Mouse (Mus musculus) heart, embryonic 16.5 days (tissue): ENCODE data around the gene Trf. TPM values are rescaled to one million over a fixed set of nuclear protein-coding genes. Genes with fewer than 3 reads are reported as not detected.

Experiments used
- ATAC-seq: fragments of 200-750 bp; cut with Nextera tagmentation; replicated peaks from 2 replicates; pipeline ENCODE4 v1.8.0; 2017; ENCODE audit warnings: moderate number of reproducible peaks; ENCODE audit not compliant: insufficient read depth, low FRiP score; ENCODE audit errors: extremely low read depth
- H3K27ac ChIP-seq: fragments of 300-500 bp; sonication (generic); 2 replicates; pipeline ENCODE4 v1.5.1; 2014; ENCODE audit warnings: mild to moderate bottlenecking, low read length, control low read depth, moderate library complexity
- H3K27me3 ChIP-seq: fragments of 300-500 bp; sonication (generic); 2 replicates; pipeline ENCODE4 v1.6.1; 2014; ENCODE audit warnings: low read length, mixed read lengths; ENCODE audit not compliant: control insufficient read depth, insufficient read depth
- H3K36me3 ChIP-seq: fragments of 300-500 bp; sonication (generic); 2 replicates; pipeline ENCODE4 v1.6.1; 2014; ENCODE audit not compliant: control insufficient read depth, insufficient read depth
- H3K4me1 ChIP-seq: fragments of 300-500 bp; sonication (generic); 2 replicates; pipeline ENCODE4 v1.6.1; 2014; ENCODE audit warnings: low read length, mixed read lengths; ENCODE audit not compliant: control insufficient read depth, insufficient read depth
- H3K4me2 ChIP-seq: fragments of 300-500 bp; sonication (generic); 2 replicates; pipeline ENCODE4 v1.6.1; 2014; ENCODE audit warnings: low read depth, mild to moderate bottlenecking, control low read depth, low read length
- H3K4me3 ChIP-seq: fragments of 300-500 bp; sonication (generic); 2 replicates; pipeline ENCODE4 v1.5.1; 2014; ENCODE audit warnings: mild to moderate bottlenecking, control low read depth, low read length
- H3K9ac ChIP-seq: fragments of 300-500 bp; sonication (generic); 2 replicates; pipeline ENCODE4 v1.6.1; 2014; ENCODE audit warnings: low read length, control low read depth
- H3K9me3 ChIP-seq: fragments of 300-500 bp; sonication (generic); replicated peaks from 2 replicates; pipeline ENCODE4 v1.6.1; 2016; ENCODE audit warnings: low read length; ENCODE audit not compliant: control insufficient read depth
- WGBS: fragments of 180-500 bp; shearing (Covaris S2); extraction: QIAGEN DNeasy Blood & Tissue Kit; methylation state at CpG from one replicate; pipeline ENCODE4 v1.1.7; 2014; 5-methylcytosine and 5-hydroxymethylcytosine counted together
- polyA plus RNA-seq: library from polyadenylated mRNA; unstranded; fragments of >200 nt; fragmentation: Nextera tagmentation; extraction: Ambion mirVana; gene quantifications from 2 replicates; pipeline ENCODE4 v1.2.1, GENCODE M21; 2015

The Trf gene
- polyA plus RNA-seq, 1 experiment from 2014 or later, result 52.4 TPM

DNA sequence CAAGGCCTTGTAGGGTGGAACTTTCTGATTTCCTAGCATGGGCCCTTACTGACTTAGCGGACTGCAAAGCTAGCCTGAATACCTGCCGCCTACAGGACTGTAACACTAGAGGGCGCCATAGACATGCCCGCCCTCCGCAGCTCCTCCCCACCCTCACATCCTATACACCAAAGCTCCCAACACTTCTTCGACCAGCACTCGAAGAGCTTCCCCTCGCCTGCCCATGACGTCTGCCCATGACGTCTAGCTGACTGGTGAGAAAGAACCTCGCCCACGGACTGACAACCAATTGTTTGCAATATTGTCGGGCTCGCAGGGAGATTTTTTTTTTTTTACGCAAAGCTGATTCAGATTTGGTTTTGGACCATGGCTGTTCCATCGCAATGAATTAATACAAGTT, 22.4 kb downstream of the Trf start:
- ATAC-seq, result peak; percentile 89
- H3K27ac ChIP-seq, result no peak overlapping the region
- H3K4me1 ChIP-seq, result no peaks in the 10 kb centered on the region
- no peaks in the 10 kb centered on the region for H3K27me3 ChIP-seq
- H3K9me3 ChIP-seq, result no peaks in the 10 kb centered on the region; the same call in 1 of the 2 replicates
- peak overlapping the region; percentile 41 for H3K4me3 ChIP-seq
- WGBS, result 9% methylated on average over 16 of the region's 16 CpGs
- H3K4me2 ChIP-seq, result peak overlapping the region; percentile 74
- H3K9ac ChIP-seq, result no peak overlapping the region
- H3K36me3 ChIP-seq, result no peaks in the 10 kb centered on the region

DNA sequence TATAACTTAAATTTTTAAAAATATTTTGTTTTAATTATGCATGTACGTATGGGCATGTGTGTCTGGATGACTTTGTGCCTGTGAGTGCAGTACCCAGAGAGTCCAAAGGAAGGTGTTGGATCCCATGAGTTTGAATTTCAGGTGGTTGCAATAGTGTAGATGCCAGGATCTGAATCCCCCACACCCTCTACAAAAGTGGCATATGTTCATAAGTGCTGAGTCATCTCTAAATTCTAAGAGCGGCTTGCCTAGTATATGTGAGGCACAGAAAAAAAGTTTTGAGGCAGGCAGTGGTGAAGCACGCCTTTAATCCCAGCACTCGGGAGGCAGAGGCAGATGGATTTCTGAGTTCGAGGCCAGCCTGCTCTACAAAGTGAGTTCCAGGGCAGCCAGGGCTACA, 24.5 kb downstream of the Trf start:
- Histone ChIP-seq H3K27me3 (no peaks in the 10 kb centered on the region), H3K9ac (no peak overlapping the region), H3K4me2 (no peak overlapping the region), H3K36me3 (no peaks in the 10 kb centered on the region), H3K4me1 (peaks cover 4% of the 10 kb centered on the region; the same call in 1 of the 2 replicates), H3K9me3 (no peaks in the 10 kb centered on the region; the same call in 1 of the 2 replicates), H3K27ac (no peak overlapping the region), H3K4me3 (no peak overlapping the region)
- 83% methylated on average over 5 of the region's 5 CpGs for WGBS
- ATAC-seq, result no peak

DNA sequence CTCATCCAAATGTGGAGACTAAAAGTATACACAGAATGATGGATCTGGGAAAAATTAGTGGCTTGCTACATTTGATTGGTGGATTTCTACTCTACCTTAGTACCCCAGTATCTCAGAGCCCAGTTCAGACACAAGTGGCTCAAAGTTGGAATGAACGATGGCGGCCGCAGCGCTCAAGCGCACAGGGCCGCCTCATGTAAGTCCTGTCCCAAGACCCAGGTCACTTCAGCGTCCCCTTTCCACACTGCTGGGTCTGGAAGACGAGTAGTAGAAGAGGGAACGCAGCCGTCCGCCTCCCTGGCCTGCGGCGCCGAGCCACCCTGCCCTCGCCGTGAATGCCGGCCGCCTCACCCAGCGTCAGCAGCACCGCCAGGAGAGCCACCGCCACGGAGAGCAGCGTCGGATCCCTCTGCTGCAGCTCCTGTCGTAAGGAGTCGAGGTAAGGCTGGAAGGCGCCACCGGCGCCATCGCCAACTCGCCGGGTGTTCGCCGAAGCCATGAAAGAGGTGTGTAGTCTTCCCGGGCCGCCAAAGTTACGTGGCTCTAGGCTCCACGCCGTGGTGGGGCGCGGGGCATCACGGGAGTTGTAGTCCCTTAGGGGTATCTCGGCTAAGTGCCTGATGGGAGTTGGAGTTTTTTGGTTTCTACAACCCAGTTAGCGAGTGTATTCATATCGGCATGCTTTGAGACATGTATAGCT, 28.5 kb downstream of the Trf start, which contains the start of gene Srprb:
TSS of gene Srprb (minus strand) at position 577 of the 700 bp plus-strand sequence.
- Histone ChIP-seq H3K27me3 (no peaks in the 10 kb centered on the region), H3K27ac (peak within 1 kb of the TSS; percentile 87), H3K4me1 (peaks cover 4% of the 10 kb centered on the region; the same call in 1 of the 2 replicates), H3K9me3 (no peaks in the 10 kb centered on the region; the same call in 1 of the 2 replicates), H3K36me3 (peaks cover 24% of the 10 kb centered on the region), H3K4me2 (peak within 1 kb of the TSS; percentile 68), H3K4me3 (peak within 1 kb of the TSS; percentile 93), H3K9ac (peak within 1 kb of the TSS; percentile 93)
- WGBS, result under 1% methylated on average over 45 of the region's 45 CpGs
- peak; percentile 99 for ATAC-seq

DNA sequence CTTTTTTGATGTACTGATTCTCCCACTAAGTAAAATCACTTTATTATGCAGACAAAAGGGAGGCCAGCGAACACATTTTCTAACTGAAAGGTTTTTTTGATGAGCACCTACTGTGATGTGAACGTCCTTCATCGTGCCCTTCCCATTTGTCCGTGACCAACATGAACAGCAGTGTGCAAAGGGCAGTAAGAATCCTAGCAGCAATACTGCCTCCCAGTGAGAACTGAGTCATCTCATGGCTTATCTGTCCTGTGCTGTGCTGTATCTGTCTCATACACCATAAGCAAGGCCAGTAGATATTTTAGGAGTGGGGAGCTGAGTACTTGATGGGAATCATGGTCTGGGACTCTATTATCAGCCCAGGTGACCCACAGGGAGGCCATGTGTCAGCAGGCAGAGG, 41.8 kb downstream of the Trf start:
- Histone ChIP-seq H3K27ac (no peak overlapping the region), H3K36me3 (peaks cover 26% of the 10 kb centered on the region), H3K4me3 (no peak overlapping the region), H3K27me3 (no peaks in the 10 kb centered on the region), H3K4me1 (no peaks in the 10 kb centered on the region), H3K9ac (no peak overlapping the region), H3K4me2 (no peak overlapping the region), H3K9me3 (no peaks in the 10 kb centered on the region)
- WGBS, result 81% methylated on average over 4 of the region's 4 CpGs
- no peak for ATAC-seq

DNA sequence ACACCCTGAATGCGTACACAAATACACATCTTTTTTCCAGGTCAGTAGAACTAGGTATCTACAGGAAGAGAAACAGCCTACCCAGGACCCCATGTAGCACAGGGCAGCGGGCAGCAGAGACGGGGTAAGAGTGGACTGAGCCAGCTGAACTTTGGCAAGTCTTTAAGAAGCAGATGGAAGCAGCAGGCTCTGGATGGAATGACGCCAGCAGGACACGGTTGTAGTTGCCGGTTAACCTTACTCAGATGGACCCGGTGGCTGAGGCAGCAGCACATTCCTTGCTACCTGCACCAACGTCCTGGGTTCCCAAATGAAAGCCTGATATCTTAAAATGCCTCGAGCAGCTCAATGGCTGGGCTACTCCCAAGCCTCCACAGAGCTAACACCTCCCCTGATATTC, 43.5 kb downstream of the Trf start:
- H3K4me1 ChIP-seq, result no peaks in the 10 kb centered on the region
- no peak overlapping the region for H3K4me3 ChIP-seq
- 59% methylated on average over 9 of the region's 9 CpGs for WGBS
- H3K27me3 ChIP-seq, result no peaks in the 10 kb centered on the region
- H3K36me3 ChIP-seq, result peaks cover 22% of the 10 kb centered on the region
- no peaks in the 10 kb centered on the region for H3K9me3 ChIP-seq
- H3K9ac ChIP-seq, result no peak overlapping the region
- no peak for ATAC-seq
- no peak overlapping the region for H3K4me2 ChIP-seq
- H3K27ac ChIP-seq, result no peak overlapping the region

DNA sequence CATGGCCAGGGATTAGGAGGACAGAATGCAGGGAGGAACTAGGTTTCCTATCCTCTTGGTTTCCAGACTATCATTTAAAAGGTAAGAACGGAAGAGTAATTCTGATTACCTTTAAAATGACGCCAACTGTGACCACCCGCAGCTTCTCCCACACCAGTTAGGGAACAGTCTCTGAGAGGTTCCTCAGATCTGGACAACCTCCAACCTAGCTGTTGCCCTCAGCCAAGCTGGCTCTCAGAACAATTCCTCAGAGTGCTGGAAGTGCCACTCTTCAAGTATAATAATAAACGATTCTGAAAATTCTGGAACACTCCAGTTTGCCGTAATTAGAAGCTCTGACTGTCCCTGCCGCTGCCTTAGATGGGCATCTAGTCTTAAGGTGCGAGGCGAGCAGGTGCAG, 44.3 kb downstream of the Trf start:
- 73% methylated on average over 8 of the region's 8 CpGs for WGBS

DNA sequence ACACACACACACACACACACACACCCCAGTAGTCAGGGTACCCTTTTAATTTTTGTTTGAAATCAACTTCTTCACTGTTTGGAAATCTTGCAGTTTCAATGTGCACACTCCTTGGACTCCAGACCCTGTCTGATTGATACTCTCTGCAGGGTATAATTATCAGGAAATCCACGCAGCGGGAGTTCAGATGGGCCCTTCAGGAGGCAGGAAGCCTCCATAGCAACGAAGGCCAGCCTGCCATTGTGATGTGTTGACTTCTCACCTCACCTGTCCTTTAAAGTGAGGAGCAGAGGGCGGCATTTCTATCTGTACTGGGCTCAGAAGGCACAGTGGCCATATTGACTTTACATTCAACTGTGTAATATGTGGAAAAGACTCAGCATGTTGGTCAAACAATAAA, 45.4 kb downstream of the Trf start:
- no peak for ATAC-seq
- WGBS, result 61% methylated on average over 4 of the region's 4 CpGs
- Histone ChIP-seq H3K9me3 (no peaks in the 10 kb centered on the region), H3K36me3 (peaks cover 12% of the 10 kb centered on the region), H3K27ac (no peak overlapping the region), H3K9ac (no peak overlapping the region), H3K4me2 (no peak overlapping the region), H3K27me3 (no peaks in the 10 kb centered on the region), H3K4me3 (no peak overlapping the region), H3K4me1 (peaks cover 7% of the 10 kb centered on the region)

More for the DNA sequence above, 44.3 kb downstream of the Trf start:
- no peak overlapping the region for H3K9ac ChIP-seq
- no peak overlapping the region for H3K27ac ChIP-seq
- H3K4me3 ChIP-seq, result no peak overlapping the region
- H3K4me1 ChIP-seq, result no peaks in the 10 kb centered on the region
- H3K27me3 ChIP-seq, result no peaks in the 10 kb centered on the region
- H3K9me3 ChIP-seq, result no peaks in the 10 kb centered on the region
- H3K4me2 ChIP-seq, result no peak overlapping the region
- H3K36me3 ChIP-seq, result peaks cover 22% of the 10 kb centered on the region
- ATAC-seq, result no peak

DNA sequence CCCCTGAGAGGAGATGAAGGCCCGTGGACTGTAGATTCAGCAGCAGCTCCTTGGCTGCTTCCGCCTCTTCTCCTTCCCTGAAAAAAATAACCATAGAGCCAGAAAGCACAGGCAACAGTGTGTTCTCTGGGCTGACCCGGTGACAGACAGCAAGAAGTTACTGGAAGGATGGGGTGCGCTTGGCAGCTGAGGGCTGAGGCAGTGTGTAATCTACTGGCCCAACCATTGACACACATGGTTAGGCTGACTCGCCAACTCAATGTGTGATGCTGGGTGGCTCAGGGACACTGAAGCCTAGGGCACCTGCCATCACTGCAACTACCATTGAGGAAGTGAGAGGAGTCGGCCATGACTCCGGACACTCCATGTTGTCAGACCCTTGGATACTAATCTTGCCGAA, 48.4 kb downstream of the Trf start:
- peaks cover 7% of the 10 kb centered on the region for H3K4me1 ChIP-seq
- H3K27me3 ChIP-seq, result no peaks in the 10 kb centered on the region
- no peak overlapping the region for H3K27ac ChIP-seq
- ATAC-seq, result no peak
- H3K36me3 ChIP-seq, result no peaks in the 10 kb centered on the region
- WGBS, result 90% methylated on average over 8 of the region's 8 CpGs
- H3K4me3 ChIP-seq, result no peak overlapping the region
- H3K9ac ChIP-seq, result no peak overlapping the region
- H3K9me3 ChIP-seq, result no peaks in the 10 kb centered on the region
- H3K4me2 ChIP-seq, result no peak overlapping the region

DNA sequence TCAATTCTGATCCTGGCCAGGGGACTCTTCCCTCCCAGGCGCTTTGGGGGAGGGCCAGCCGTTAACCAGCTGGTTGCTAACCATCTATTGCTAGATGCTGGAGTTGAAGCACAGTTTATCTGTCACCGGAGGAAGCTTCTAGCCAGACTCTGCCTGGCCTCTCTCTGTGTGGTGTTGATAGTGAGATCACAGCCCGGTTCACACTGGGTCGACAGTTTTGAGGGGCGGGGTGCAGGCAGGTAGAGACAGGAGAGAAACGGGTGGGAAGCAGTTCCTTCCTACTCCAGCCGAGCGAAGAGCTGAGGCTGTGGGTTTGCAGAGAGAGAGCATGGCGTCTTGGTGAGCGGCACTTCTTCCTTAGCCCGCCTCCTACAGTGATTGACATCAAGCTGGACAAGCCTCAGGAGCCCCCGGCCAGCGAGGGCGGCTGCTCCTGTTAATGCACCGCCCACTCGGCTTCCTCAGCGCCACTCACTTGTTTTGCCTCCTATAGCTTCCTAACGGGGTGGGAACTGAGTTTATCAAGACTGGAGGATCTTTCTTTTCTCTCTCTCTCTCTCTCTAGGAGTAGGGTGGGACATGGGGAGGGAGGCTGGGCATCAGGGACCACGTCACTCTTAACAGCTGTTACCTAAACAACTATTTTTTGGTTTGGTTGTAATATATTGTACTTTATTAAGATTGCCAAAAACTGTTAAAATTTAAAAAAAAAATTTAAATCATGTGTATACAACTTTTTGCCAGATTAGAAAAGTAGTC, 49.3 kb downstream of the Trf start:
- peak overlapping the region; percentile 62 for H3K4me3 ChIP-seq
- no peaks in the 10 kb centered on the region for H3K9me3 ChIP-seq
- no peaks in the 10 kb centered on the region for H3K27me3 ChIP-seq
- peak; percentile 89 for ATAC-seq
- under 1% methylated on average over 20 of the region's 20 CpGs for WGBS
- no peaks in the 10 kb centered on the region for H3K36me3 ChIP-seq
- H3K4me2 ChIP-seq, result peak overlapping the region; percentile 87
- H3K9ac ChIP-seq, result peak overlapping the region; percentile 76
- peak overlapping the region; percentile 71 for H3K27ac ChIP-seq
- H3K4me1 ChIP-seq, result peaks cover 7% of the 10 kb centered on the region
